Mouse (Mus musculus) embryonic facial prominence, embryonic 14.5 days (tissue): Measurements from ENCODE around the gene Actn2. TPM values are rescaled to one million over a fixed set of nuclear protein-coding genes. Genes with fewer than 3 reads are reported as not detected.
A peak's percentile ranks its signal among the peaks of the same experiment; 100 is the strongest.

ENCODE experiments used
- ATAC-seq: fragments of 200-750 bp; cut with Nextera tagmentation; 2 replicates; pipeline ENCODE4 v1.8.0; 2017; ENCODE audit warnings: low read depth, moderate number of reproducible peaks, moderate TSS enrichment
- DNase-seq: peaks from one replicate; pipeline ENCODE4 v3.0.0-alpha.2; 2015; ENCODE audit warnings: low spot score
- H3K27ac ChIP-seq: fragments of 300-500 bp; sonication (generic); replicated peaks from 2 replicates; pipeline ENCODE4 v1.5.1; 2014; ENCODE audit warnings: low read depth, mild to moderate bottlenecking, low read length, moderate library complexity
- H3K27me3 ChIP-seq: fragments of 300-500 bp; sonication (generic); replicated peaks from 2 replicates; pipeline ENCODE4 v1.6.1; 2014; ENCODE audit warnings: low read length; ENCODE audit not compliant: control insufficient read depth, insufficient read depth
- H3K36me3 ChIP-seq: fragments of 300-500 bp; sonication (generic); 2 replicates; pipeline ENCODE4 v1.6.1; 2014; ENCODE audit warnings: low read length, mixed read lengths; ENCODE audit not compliant: control insufficient read depth, insufficient read depth
- H3K4me1 ChIP-seq: fragments of 300-500 bp; sonication (generic); 2 replicates; pipeline ENCODE4 v1.6.1; 2014; ENCODE audit warnings: antibody characterized with exemption, low read length; ENCODE audit not compliant: control insufficient read depth, insufficient read depth
- H3K4me2 ChIP-seq: fragments of 300-500 bp; sonication (generic); 2 replicates; pipeline ENCODE4 v1.6.1; 2014; ENCODE audit warnings: low read depth, mild to moderate bottlenecking, low read length, moderate library complexity, mixed read lengths
- H3K4me3 ChIP-seq: fragments of 300-500 bp; sonication (generic); 2 replicates; pipeline ENCODE4 v1.5.1; 2014; ENCODE audit warnings: low read depth, mild to moderate bottlenecking, low read length
- H3K9ac ChIP-seq: fragments of 300-500 bp; sonication (generic); 2 replicates; pipeline ENCODE4 v1.6.1; 2014; ENCODE audit warnings: low read depth, mild to moderate bottlenecking, low read length, moderate library complexity, mixed read lengths
- H3K9me3 ChIP-seq: fragments of 300-500 bp; sonication (generic); 2 replicates; pipeline ENCODE4 v1.6.1; 2016; ENCODE audit warnings: low read length; ENCODE audit not compliant: control insufficient read depth
- WGBS: fragments of 180-500 bp; shearing (Covaris S2); extraction: QIAGEN DNeasy Blood & Tissue Kit; methylation state at CpG from one replicate; pipeline ENCODE4 v1.1.7; 2014; 5-methylcytosine and 5-hydroxymethylcytosine counted together
- polyA plus RNA-seq: library from polyadenylated mRNA; unstranded; fragments of >200 nt; fragmentation: Nextera tagmentation; extraction: Ambion mirVana; gene quantifications from 2 replicates; pipeline ENCODE4 v1.2.1, GENCODE M21; 2014

Gene Actn2
- polyA plus RNA-seq, 1 experiment from 2014 or later, result 490 TPM

GRCm38 (mm10) chr13:12328392-12328791, 12.2 kb downstream of the Actn2 start:
- ATAC-seq (no peak), DNase-seq (no peak)
- Histone ChIP-seq H3K9ac (no peak overlapping the region), H3K36me3 (no peaks in the 10 kb centered on the region), H3K4me3 (no peak overlapping the region), H3K27ac (no peak overlapping the region), H3K4me2 (no peak overlapping the region), H3K27me3 (no peaks in the 10 kb centered on the region), H3K4me1 (no peaks in the 10 kb centered on the region), H3K9me3 (no peaks in the 10 kb centered on the region)
- 81% methylated on average over 4 of the region's 4 CpGs for WGBS

- H3K4me3 ChIP-seq, result no peak overlapping the region
- ATAC-seq (no peak), DNase-seq (no peak)
- no peak overlapping the region for H3K27ac ChIP-seq
- no peak overlapping the region for H3K9ac ChIP-seq
- H3K4me1 ChIP-seq, result no peaks in the 10 kb centered on the region
- 90% methylated on average over 6 of the region's 6 CpGs for WGBS
- no peaks in the 10 kb centered on the region for H3K27me3 ChIP-seq
- H3K4me2 ChIP-seq, result no peak overlapping the region
- no peaks in the 10 kb centered on the region for H3K9me3 ChIP-seq
- H3K36me3 ChIP-seq, result no peaks in the 10 kb centered on the region
Observed at GRCm38 (mm10) chr13:12327577-12327976, 13.0 kb downstream of the Actn2 start.

GRCm38 (mm10) chr13:12323076-12323625, 17.4 kb downstream of the Actn2 start:
- Histone ChIP-seq H3K4me2 (no peak overlapping the region), H3K36me3 (no peaks in the 10 kb centered on the region), H3K9me3 (no peaks in the 10 kb centered on the region), H3K4me3 (no peak overlapping the region), H3K27ac (no peak overlapping the region), H3K9ac (no peak overlapping the region), H3K27me3 (no peaks in the 10 kb centered on the region), H3K4me1 (no peaks in the 10 kb centered on the region)
- DNase-seq, result no peak
- ATAC-seq, result no peak
- WGBS, result 87% methylated on average over 12 of the region's 12 CpGs

GRCm38 (mm10) chr13:12320148-12320547, 20.4 kb downstream of the Actn2 start:
- H3K27me3 ChIP-seq, result no peaks in the 10 kb centered on the region
- 49% methylated on average over 2 of the region's 2 CpGs for WGBS
- no peak for DNase-seq
- H3K4me3 ChIP-seq, result no peak overlapping the region
- H3K27ac ChIP-seq, result no peak overlapping the region
- H3K36me3 ChIP-seq, result no peaks in the 10 kb centered on the region
- H3K4me1 ChIP-seq, result no peaks in the 10 kb centered on the region
- H3K9ac ChIP-seq, result no peak overlapping the region
- H3K4me2 ChIP-seq, result no peak overlapping the region
- no peak for ATAC-seq
- H3K9me3 ChIP-seq, result no peaks in the 10 kb centered on the region

GRCm38 (mm10) chr13:12318017-12318416, 22.5 kb downstream of the Actn2 start:
- Histone ChIP-seq H3K9me3 (no peaks in the 10 kb centered on the region), H3K27ac (no peak overlapping the region), H3K27me3 (no peaks in the 10 kb centered on the region), H3K4me2 (no peak overlapping the region), H3K36me3 (no peaks in the 10 kb centered on the region), H3K4me1 (no peaks in the 10 kb centered on the region), H3K4me3 (no peak overlapping the region), H3K9ac (no peak overlapping the region)
- ATAC-seq (no peak), DNase-seq (no peak)
- WGBS, result 68% methylated on average over 5 of the region's 5 CpGs

DNA sequence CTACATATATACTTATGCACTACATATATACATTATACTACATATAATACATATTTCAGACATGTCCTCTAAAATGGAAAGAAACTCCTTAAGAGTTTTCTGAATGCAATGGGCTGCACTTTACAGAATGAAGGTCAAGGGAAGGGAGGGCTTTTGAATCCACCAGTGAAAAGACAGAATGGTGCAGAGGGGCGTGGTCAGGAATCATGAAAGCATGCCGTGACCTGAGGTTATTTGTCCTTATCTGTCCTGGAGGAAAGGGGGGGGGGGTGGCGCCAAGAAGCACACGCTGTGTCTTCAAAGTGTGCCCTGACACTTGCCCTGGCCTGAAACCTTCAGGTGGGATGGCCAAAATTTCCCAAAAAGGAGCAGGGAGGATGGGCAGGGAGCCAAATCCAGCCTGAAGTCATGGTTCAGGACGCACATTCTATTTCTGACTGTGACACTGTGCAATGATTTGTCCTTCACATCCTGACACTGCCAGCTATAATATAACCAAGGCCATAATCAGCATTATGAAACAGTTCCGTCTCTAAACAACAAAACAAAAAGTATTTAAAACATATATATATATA, 23.3 kb downstream of the Actn2 start:
- Histone ChIP-seq H3K9me3 (no peaks in the 10 kb centered on the region), H3K4me3 (no peak overlapping the region), H3K36me3 (no peaks in the 10 kb centered on the region), H3K27ac (no peak overlapping the region), H3K27me3 (no peaks in the 10 kb centered on the region), H3K9ac (no peak overlapping the region), H3K4me1 (no peaks in the 10 kb centered on the region), H3K4me2 (no peak overlapping the region)
- 70% methylated on average over 6 of the region's 6 CpGs for WGBS
- no peak for ATAC-seq
- no peak for DNase-seq

GRCm38 (mm10) chr13:12314173-12314572, 26.4 kb downstream of the Actn2 start:
- no peak for ATAC-seq
- Histone ChIP-seq H3K9me3 (no peaks in the 10 kb centered on the region), H3K36me3 (no peaks in the 10 kb centered on the region), H3K9ac (no peak overlapping the region), H3K4me2 (no peak overlapping the region), H3K4me3 (no peak overlapping the region), H3K27me3 (no peaks in the 10 kb centered on the region), H3K27ac (no peak overlapping the region), H3K4me1 (peaks cover 2% of the 10 kb centered on the region; the same call in 1 of the 2 replicates)
- DNase-seq, result no peak
- WGBS, result 95% methylated on average over 6 of the region's 6 CpGs

GRCm38 (mm10) chr13:12311930-12312492, 28.5 kb downstream of the Actn2 start:
- ATAC-seq, result peak; percentile 70; the same call in 1 of the 2 replicates
- no peaks in the 10 kb centered on the region for H3K36me3 ChIP-seq
- H3K27me3 ChIP-seq, result no peaks in the 10 kb centered on the region
- no peak overlapping the region for H3K27ac ChIP-seq
- DNase-seq, result peak; percentile 82
- 71% methylated on average over 10 of the region's 10 CpGs for WGBS
- peaks cover 2% of the 10 kb centered on the region; the same call in 1 of the 2 replicates for H3K4me1 ChIP-seq
- no peak overlapping the region for H3K4me3 ChIP-seq
- H3K9me3 ChIP-seq, result no peaks in the 10 kb centered on the region
- H3K4me2 ChIP-seq, result no peak overlapping the region
- H3K9ac ChIP-seq, result no peak overlapping the region

DNA sequence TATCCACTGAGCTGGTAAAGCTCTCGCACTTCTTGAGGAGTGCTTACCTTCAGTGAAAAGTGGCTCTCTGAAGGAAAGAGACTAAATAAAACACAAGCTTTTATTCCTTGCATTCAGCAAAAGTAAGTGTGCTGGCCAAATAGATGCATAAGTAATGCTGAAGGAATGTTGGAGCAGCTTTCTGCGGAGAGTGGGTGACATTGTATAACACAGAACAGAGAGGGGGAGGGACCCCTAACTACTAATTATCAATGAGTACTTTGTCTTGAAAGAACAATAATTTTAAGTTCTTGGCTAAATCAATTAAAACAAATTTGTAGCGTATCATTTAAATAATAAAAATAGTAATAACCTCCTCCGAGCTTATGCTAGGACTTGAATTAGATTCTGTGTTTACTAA, 29.2 kb downstream of the Actn2 start:
- DNase-seq, result peak; percentile 39
- Histone ChIP-seq H3K4me2 (no peak overlapping the region), H3K9me3 (no peaks in the 10 kb centered on the region), H3K9ac (no peak overlapping the region), H3K4me3 (no peak overlapping the region), H3K27me3 (no peaks in the 10 kb centered on the region), H3K36me3 (no peaks in the 10 kb centered on the region), H3K27ac (no peak overlapping the region), H3K4me1 (peaks cover 2% of the 10 kb centered on the region; the same call in 1 of the 2 replicates)
- 80% methylated on average over 4 of the region's 4 CpGs for WGBS
- ATAC-seq, result no peak
